Mouse (Mus musculus) embryo, embryonic 11 days (tissue): ENCODE data around the gene Snx30.
"Not testable (repeated sequence)": the region's sequence is repeated elsewhere in the genome, so short reads cannot be mapped to it uniquely, and the experiment has no call there.

ENCODE experiments used
- DNase-seq: peaks from one replicate; pipeline ENCODE4 v3.0.0-alpha.2; 2015

Gene Snx30

DNA sequence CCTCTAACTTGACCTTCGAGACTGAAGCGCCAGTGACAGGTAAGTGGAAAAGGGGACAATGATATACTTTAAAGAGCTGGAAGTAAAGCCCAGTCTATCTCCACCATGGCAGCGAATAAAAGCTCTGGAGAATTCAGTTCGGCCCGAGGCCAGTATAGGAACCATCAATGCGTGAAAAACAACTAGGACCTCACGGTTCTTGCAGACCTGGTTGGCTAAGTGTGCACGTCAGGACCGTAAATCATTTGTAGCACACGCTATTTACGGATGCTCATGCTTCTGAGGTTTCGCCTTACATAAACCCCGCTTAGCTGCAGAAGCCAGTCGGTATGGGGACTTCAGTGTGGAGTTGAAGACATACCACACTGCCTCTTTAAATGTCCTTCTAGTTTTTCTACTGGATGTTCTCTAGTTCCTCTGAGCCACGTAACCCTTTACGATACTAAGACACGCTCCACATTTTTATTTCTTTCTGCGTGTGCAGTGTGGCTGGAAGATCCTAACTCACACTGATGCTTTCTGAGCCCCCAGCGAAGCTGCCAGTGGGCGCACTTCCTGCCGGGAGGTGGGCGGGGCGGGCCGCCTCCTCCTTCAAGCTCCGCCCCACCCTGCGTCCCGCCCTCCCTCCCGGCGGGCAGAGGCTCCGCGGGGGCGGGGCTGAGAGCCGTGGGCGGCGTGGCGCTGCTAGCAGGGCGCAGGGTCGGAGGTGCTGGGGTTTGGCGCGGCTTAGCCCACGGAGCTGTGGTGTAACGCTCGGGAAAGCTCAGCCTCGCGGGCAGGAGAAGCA, at the start of gene Snx30:
Snx30 (plus strand) TSS at position 660 of the 787 bp plus-strand sequence.
- DNase-seq, result peak; percentile 96

DNA sequence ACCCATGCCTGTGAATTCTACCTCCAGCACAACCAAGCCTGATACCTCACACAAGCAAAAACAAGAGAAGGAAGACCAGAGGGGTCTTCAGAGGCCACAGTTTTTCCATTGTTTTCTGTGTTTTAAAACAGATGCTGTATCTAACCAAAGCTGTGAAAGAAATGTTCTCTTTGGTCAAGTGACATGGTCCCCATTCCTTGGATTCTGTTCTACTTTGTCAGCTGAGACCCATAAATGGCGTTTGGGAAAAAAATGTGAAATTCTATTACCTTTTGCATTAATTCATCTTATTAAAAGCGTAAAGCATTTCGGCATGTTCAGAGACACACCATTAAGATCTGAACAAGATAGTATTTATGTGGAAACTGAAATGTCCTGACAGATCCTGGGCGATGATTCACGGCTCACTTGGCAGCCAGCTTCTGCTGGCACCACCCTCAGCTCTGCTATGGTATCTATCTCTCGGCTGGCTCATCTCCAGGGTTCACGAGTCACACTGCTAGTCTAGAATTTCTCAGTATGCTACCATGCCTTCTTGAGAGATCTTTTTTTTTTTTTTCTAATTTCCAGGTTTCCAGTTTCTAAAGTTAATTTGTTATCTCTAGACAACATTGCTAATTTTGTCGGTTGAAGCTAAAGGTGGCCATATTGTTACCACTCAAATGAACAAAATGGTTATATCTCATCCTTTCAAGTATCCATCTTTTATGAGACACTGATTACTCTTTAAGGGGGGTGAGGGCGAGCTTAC, 49.1 kb upstream of the Snx30 start:
- DNase-seq, result no peak

DNA sequence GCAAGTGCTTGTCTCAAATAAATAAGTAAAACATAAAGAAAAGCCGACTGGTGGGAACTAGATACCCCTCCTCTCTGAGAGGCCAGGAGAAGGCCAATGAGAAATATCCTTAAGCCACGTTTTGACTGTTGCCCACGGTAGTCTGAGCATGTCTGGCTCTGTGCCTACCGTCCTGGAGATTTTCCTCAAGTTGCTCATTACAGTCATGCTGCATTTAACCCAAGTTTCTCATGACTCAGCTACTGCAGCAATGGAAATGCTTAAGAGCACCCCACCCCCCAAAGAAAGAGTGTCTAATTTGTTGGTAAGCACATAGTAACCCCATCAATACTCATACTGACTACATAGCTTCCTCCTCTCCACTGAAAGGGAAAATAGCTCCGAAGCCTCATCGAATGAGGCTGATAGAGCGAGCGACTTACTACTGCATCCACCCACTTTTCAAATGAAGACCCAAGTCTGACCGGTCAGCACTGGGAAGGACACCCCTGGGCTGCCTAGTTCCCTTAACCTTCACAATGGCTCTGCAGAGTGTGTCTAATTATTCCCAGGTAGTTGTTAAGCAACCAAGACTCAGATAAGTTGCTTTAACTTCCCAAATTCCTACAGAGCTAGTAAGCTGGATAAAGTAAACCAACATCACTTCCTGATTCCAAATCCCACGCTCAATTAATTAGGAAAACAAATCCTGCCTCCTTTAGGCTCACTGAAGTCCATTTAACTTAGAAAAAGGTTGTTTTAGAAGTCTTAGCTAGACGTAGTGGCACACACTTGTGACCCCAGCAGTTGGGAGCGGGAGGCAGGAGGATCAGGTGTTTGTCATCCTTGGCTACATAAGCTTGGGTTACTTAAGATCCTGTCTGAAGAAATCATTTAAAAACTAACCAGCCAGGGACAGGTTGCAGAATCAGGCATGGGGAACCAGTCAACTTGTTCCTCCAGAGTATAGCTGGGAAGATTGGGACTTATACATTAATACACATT, 47.9 kb upstream of the Snx30 start:
- DNase-seq, result no peak

DNA sequence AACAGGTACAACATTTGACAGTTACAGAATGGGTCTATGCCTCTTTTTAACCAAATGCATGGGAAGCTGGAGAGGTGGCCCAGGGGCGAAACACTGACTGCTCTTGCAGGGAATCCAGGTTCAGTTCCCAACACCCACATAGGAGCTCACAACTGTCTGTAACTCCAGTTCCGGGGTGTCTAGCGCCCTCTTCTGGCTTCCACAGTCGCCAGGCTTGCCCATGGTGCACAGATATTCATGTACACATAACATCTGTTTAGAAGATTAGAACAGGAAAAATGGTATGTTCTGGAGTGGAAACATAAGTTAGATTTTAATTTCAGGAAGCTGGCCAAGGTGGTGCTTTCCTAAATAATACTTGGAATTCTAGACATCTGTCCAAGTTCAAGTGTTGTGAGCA, 45.6 kb upstream of the Snx30 start:
- DNase-seq, result no peak

DNA sequence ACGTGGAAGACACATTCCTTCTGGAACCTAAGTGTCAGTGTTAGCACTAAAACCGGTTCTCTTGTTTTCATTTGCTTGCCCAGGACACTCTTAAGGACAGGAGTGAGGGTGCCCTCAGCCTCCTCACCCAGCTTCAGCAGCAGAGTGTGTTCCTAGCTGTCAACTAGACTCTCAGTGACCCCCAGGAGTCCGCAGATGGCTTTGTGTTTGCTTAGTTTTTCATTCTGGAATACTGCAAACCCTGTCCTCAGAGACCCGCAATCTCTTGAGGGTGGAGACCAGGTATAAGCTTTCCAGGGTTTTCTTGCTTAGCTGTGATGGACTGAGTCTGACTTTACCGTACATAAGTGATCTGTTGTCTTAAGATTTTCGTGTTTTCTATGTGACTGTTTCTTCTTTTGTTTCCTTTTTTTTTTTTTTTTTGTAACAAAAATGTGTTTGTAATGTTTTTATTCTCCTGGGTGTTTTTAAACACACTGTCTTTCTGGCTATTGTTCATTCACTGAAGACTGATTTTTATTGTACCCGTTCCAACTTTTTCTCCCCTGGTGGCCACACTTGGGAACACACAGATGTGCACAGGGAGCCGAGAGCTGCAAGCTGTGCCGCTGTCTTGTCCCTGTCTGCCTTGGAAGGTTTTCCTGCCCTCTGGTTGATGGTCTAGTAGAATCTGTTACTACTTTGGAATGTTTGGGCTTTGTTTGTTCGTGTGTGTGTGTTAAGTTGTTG, 44.8 kb upstream of the Snx30 start:
- peak; percentile 60 for DNase-seq

DNA sequence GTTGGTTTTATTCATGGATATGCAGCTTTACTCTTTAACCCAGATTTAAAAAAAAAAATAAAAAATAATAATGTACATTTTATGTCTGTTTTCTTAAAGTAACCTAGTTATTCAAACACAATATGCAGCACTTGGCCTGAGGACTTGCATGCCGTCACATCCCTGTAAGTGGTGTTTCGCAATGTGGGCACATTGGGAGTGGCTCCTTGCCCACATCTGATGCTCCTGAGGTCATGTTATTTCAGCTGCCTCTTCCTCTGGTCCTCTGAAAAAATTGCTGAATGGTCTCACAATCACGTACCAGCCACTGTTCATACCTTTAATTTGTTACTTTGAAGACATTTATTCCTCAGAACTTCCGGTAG, 44.3 kb upstream of the Snx30 start:
- no peak for DNase-seq

DNA sequence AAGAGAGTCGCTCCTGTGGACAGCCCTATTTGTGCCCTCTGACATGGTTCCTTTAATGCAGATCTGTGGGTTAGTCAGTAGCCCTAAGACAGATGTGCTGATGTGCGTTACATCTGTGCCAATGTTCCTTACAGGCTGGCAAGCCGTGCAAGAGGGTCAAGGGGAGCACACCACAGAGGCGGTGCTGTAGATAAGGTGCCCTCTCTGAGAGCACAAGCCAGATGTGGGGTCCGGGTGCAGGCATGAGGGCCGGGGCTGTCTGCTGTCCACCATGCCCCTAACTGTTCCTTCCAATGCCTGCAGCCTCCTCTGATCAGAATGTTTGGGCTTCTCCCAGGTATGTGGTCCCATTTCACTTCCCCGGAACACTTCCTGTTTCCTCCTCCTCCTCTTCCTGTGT, 40.7 kb upstream of the Snx30 start:
- DNase-seq, result no peak

DNA sequence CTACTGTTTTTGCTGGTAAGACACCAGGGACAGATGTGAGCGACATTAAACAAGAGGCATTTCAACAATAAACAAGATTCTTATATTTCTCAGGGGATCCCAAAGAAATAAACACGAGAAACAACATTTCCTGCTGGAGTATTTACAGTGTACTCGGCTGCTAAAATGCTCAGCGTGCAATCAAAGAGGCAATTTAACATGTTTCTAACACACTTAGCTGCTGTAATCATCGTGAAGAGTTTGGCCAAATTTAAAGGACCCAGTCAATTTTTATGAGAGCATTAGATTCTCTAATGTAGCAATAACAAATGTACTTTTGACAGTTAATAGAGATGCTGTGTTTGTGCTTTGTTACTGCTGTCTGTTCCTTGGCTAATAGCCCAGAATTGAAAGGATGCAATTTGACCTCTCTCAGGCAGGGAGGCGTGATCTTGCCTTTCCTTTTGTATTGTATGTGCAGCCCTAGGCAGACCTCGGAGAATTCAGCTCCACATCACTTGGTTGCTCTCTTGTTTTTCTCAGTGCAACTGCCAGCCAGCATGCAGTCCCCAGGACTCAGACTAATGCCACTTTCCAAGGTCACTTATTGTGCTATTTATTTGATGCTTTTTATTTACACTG, 40.1 kb upstream of the Snx30 start:
- peak; percentile 49 for DNase-seq

DNA sequence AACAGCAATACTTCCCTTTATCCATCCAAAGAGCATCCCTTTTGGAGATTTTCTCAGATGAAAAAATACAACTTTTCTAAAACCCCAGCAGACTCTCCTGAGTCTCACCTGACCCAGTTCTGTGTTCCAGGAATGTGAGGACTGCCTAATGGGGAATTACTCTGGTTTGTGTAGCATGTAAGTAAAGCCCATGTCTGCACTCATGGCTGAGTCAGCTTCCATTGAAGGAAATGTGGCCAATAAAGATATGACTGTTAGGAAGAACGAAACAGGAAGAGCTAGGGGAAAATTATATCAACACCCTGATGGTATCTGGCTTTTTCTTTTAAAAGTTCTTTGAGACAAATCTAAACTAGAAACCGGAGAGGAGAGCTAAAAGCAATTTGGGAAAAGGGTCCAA, 37.9 kb upstream of the Snx30 start:
- DNase-seq, result no peak

DNA sequence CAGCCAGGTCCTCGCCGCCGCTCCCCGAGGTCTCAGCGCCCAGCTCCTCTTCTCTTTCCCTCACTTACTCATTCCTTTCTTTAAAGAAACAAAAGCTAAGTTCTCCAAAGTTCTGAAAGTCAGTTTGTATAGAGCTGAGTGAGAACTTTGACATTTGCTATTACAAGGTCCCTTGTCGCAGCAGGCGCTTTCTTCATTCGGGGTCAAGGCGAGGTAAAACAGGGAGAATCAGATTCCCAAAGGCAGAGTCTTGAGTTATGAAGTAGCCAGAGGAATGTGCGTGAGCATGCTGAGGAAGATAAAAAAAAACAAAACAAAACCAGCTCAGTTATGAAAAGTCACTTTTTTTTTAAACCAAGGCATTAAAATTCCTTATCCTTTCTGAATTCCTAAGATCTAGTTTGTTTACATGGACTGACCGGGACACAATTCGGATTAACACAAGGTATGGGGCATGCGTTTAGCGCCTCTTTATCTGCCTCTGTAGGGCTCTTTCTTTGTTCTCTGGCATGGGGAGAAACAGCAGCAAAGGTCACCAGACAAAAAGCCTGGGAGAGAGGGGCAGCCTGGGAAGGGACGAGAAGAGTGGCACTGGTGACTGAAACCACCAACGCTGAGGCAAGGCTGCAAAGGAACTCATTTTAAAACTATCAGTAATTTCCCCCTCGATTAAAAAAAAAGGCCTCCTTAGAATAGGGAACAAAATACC, 33.3 kb upstream of the Snx30 start:
- DNase-seq, result peak; percentile 32

DNA sequence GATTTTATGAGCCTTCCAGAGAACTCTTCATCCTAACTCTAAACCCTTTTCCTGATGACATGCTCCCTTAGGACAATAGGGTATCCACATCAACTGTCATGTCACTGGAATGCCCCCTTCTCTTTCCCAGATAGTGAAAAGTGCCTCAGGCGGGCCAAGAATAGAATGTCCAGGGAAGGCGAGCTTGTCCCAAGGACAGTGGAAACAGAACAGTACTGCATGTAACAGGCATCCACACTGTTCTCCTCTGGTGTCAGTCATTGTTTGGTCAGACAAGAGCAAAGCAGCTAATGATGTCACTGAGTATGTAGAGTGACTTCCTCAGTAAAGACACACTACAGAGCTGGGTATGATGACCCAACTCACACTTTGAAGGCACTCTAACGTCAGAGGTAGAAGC, 27.8 kb upstream of the Snx30 start:
- DNase-seq, result no peak

DNA sequence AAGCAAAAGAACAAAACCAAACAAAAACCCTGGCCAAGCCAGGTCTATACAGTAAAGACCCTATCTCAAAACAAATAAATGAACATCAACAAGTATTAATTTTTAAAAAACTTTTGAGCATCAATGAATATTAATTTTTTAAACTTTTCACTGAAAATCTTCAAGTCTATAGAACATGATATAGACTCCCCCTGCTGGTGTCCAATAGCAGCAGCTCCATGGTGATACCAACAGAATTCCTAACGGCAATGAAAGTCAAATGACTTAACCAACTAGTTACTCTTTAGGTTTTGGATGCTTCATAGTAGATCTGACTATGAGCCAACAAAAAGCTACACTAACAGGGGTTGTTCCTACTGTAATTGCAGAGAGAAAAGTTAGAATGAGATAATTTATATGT, 25.1 kb upstream of the Snx30 start:
- DNase-seq, result peak; percentile 52

DNA sequence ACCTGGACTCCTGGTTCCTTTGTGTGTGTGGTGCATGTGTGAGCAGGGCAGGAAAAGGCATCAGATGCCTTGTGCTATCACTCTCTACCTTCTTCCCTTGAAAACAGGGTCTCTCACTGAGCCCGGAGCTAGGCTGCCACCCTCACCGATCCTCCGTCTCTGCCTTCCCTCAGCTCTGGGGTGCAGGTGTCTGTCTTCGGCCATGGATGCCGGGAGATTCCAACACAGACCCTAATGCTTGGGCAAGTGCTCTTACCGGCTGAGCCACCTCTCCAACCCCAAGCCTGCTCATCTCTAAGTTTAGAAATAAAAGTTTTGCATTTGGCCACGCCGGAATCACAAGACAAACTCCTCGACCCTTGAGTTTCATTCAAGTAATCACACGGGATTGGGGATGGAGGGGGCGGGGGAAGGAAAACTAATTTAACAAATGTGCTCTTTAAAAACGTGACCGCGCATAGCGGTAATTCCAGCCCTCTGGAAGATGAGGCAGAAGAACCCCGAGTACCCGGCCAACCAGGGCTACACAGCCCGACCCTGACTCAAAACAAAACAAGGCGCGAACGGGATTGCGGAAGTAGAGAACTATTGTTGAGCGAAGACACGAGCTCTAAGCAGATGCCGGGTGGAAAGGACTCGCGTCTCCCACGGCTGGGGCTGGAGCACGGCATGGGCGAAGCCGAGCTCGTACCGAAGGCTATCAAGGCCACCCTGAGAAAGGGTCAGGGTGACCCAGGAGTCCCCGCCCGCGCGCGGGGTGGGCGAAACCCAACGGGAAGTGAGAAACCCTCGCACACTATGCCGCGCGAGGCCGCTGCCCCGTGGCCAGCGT, 22.6 kb upstream of the Snx30 start:
- peak; percentile 72 for DNase-seq

DNA sequence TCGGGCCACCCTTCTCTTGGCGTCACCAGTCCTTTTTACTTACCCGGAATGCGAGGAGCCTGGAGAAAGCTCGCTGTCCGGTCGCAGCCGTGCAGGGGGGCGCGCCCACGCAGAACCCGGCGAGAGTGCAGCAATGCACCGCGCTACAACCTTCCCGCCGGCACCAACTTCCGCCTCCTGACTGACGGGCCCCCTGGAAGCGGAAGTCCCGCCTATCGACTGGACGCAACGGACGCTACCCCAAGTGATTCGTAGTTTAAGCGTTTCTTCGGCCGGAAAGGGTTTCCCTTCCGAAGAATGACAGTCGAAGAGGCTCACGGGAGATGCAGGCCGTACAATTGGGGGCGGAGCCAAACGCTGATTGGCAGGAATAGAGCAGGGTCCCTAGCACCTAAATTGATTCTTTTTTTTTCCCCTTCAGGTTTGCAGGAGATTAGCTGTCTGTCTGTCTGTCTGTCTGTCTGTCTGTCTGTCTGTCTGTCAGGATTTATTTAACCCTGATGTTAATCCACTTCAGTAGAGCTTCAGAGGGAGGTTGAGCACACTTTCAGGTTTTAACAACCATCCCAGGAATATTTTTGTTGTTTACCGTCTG, 21.9 kb upstream of the Snx30 start:
- DNase-seq, result peak; percentile 99

DNA sequence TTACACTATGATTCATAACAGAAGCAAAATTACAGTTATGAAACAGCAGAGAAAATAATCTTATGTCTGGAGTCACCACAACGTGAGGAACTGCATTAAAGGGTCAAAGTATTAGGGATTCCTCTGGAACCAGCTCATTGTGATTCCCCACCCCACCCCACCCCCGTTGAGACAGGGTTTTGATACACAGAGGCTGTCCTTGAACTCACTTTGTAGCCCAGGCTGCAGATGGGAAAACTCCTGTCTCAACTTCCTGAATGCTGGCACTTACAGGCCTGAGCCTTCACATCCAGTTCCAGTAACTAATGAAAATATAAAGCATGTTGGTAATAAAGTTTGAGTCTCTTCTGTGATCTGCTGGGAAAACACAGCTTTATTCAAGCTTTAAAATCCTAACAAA, 20.2 kb upstream of the Snx30 start:
- DNase-seq, result no peak

DNA sequence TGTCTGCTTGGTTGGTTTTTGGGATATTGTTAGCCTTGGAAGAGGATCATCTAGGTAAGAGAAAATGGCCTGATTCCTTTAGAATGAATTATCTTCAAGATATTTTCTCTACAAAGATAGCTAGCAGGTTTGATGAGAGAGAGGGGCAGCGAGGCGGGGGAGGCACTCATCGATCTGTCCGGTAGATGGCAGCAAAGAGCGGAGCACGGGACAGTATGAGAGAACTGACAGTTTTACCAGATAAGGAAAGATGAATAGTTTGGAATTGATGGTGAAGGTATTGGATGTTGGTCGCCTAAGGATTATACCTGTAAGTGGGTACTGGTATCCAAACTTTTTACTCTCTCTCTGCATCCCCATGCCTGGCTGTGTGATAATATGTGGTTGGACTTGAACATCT, 19.0 kb upstream of the Snx30 start:
- peak; percentile 70 for DNase-seq

DNA sequence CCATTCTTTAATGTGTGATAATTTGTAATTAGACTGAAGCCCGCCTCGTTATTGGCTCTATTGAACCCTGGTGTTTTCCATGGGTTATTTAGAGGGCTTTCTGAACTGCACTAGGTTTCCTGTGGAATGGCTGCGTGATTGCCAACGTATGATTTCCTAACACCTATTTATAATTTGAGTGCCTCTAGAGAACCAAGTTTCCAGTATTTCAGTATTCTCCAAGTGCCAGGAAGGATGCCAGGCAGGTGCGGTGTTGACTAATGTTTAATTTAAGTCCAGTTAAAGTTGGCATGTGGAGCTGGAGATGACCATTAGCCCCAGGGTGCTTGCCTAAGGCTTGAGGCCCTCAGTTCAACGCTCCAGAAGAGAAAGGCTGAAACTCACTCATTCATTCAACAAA, 18.5 kb upstream of the Snx30 start:
- DNase-seq, result no peak

DNA sequence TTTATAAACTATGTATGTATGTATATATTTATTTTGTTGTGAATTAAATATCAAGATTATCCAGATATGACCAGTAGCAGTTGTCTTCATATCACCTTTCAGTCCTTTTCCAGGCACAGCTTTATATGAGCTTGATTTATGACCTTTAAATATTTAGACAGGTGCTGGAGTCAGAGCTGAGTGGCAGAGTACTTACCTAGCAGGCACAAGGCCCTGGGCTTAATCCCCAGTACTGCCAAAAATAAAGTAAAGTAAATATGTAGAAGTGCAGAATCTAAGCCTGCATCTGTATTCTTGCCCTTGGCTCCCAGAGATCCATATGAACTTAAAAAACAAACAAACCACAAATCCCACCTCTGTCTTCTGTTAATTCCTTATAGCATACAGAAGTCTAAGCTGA, 16.6 kb upstream of the Snx30 start:
- DNase-seq, result no peak

DNA sequence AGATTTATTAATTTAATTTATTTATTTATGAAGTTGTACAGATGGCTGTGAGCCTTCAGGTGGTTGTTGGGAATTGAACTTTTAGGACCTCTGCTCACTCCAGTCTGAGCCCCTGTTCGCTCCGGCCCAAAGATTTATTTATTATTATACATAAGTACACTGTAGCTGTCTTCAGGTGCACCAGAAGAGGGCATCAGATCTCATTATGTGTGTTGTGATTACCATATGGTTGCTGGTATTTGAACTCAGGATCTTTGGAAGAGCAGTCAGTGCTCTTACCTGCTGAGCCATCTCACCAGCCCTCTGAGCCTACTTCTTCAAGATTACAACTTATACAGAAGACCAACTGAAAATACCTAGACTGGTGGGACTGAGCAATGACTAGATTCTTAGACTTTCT, 12.0 kb upstream of the Snx30 start:
- DNase-seq, result not testable (repeated sequence)

DNA sequence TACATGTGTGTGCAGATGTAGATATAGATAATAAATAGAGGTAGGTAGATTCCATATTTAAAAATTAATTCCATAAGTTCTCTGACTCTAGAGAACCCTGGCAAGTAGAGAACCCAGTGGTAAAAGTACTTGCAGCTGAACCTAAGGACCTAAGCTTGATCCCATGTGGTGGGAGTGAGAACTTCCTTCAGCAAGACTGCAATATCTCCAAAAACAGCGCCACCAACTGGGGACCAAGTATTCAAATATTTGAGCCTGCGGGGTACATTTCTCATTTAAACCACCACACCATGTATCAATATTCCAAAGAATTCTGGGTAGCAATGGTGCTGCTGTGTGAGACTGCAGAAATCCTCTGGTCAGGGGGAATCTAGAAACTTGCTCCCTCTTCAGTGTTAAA, 11.5 kb upstream of the Snx30 start:
- no peak for DNase-seq
